Mouse (Mus musculus): ENCODE measurements around the gene Gm7579. TPM values are rescaled to one million over a fixed set of nuclear protein-coding genes. Genes with fewer than 3 reads are reported as not detected.
A peak's percentile ranks its signal among the peaks of the same experiment; 100 is the strongest.
"Not testable (repeated sequence)": the region's sequence is repeated elsewhere in the genome, so short reads cannot be mapped to it uniquely, and the experiment has no call there.

Gene Gm7579
- not detected for total RNA-seq (2021)

- intact Hi-C loops (cut with DNase I), result no loop called here
- no peak for DNase-seq
Observed at GRCm38 (mm10) chr7:142211559-142211958, at the start of gene Gm7579. Gene Gm7579, plus strand, starts transcription at chr7:142211859.

GRCm38 (mm10) chr7:142165639-142166038 lies 46.0 kb upstream of the Gm7579 start, which contains the start of gene Gm4553:
Gene Gm4553, minus strand, starts transcription at chr7:142165739.
- intact Hi-C loops (cut with DNase I); DNase-seq: not testable (repeated sequence)

- intact Hi-C loops (cut with DNase I), result no loop called here
Observed at GRCm38 (mm10) chr7:142169836-142170235, 41.8 kb upstream of the Gm7579 start.

GRCm38 (mm10) chr7:142175905-142176304 lies 35.8 kb upstream of the Gm7579 start, which contains the start of gene Krtap5-2:
Gene Krtap5-2, minus strand, starts transcription at chr7:142176005.
- intact Hi-C loops (cut with DNase I); DNase-seq: not testable (repeated sequence)

More at GRCm38 (mm10) chr7:142169836-142170235, 41.8 kb upstream of the Gm7579 start:
- DNase-seq, result no peak

GRCm38 (mm10) chr7:142178685-142179084 lies 33.0 kb upstream of the Gm7579 start:
- no peak for DNase-seq
- intact Hi-C loops (cut with DNase I), result no loop called here

GRCm38 (mm10) chr7:142181021-142181420 lies 30.6 kb upstream of the Gm7579 start:
- DNase-seq, result no peak
- intact Hi-C loops (cut with DNase I), result no loop called here

GRCm38 (mm10) chr7:142188156-142188555 lies 23.5 kb upstream of the Gm7579 start:
- intact Hi-C loops (cut with DNase I), result no loop called here
- DNase-seq, result no peak

GRCm38 (mm10) chr7:142190289-142190688 lies 21.4 kb upstream of the Gm7579 start, which contains the start of gene Gm10153:
Gene Gm10153, minus strand, starts transcription at chr7:142190389.
- intact Hi-C loops (cut with DNase I), result no loop called here
- no peak for DNase-seq

- intact Hi-C loops (cut with DNase I), result no loop called here
- DNase-seq, result no peak
Observed at GRCm38 (mm10) chr7:142198748-142199147, 12.9 kb upstream of the Gm7579 start.

GRCm38 (mm10) chr7:142201064-142201463 lies 10.6 kb upstream of the Gm7579 start, which contains the start of gene Krtap5-3:
Gene Krtap5-3, plus strand, starts transcription at chr7:142201364.
- DNase-seq, result no peak
- intact Hi-C loops (cut with DNase I), result no loop called here

GRCm38 (mm10) chr7:142205488-142205887 lies 6.2 kb upstream of the Gm7579 start:
- intact Hi-C loops (cut with DNase I), result no loop called here
- no peak for DNase-seq

GRCm38 (mm10) chr7:142206891-142207290 lies 4.8 kb upstream of the Gm7579 start:
- intact Hi-C loops (cut with DNase I); DNase-seq: not testable (repeated sequence)

GRCm38 (mm10) chr7:142212136-142212535 lies 477 bp downstream of the Gm7579 start:
- intact Hi-C loops (cut with DNase I); DNase-seq: not testable (repeated sequence)

GRCm38 (mm10) chr7:142224518-142224917 lies 12.9 kb downstream of the Gm7579 start:
- DNase-seq, result no peak
- intact Hi-C loops (cut with DNase I), result no loop called here

GRCm38 (mm10) chr7:142229871-142230270 lies 18.2 kb downstream of the Gm7579 start, which contains the start of gene Krtap5-5:
Gene Krtap5-5, minus strand, starts transcription at chr7:142229971.
- DNase-seq; intact Hi-C loops (cut with DNase I): not testable (repeated sequence)

- no peak for DNase-seq
- intact Hi-C loops (cut with DNase I), result no loop called here
Observed at GRCm38 (mm10) chr7:142231540-142231939, 19.9 kb downstream of the Gm7579 start.

GRCm38 (mm10) chr7:142240978-142241377 lies 29.3 kb downstream of the Gm7579 start, which contains the start of gene Gm40460:
Gene Gm40460, minus strand, starts transcription at chr7:142241078.
- intact Hi-C loops (cut with DNase I), result no loop called here
- no peak for DNase-seq

GRCm38 (mm10) chr7:142249824-142250223 lies 38.2 kb downstream of the Gm7579 start:
- intact Hi-C loops (cut with DNase I), result loop anchor here (1.0 kb wide), 1 partner anchor 104 kb away; no protein-coding TSS in a partner anchor
- peak; percentile 31 to 41 for DNase-seq

GRCm38 (mm10) chr7:142255517-142255916 lies 43.9 kb downstream of the Gm7579 start:
- intact Hi-C loops (cut with DNase I), result no loop called here
- DNase-seq, result peak; percentile 13 to 31

- intact Hi-C loops (cut with DNase I); DNase-seq: not testable (repeated sequence)
Observed at GRCm38 (mm10) chr7:142258254-142258653, 46.6 kb downstream of the Gm7579 start, which contains the start of gene Gm2431. Gene Gm2431, minus strand, starts transcription at chr7:142258354.

Data from heart, postnatal 36 days (tissue).